Mouse (Mus musculus): ENCODE results near the gene Mgme1.

GRCm38 (mm10) chr2:144233534-144233933 is 36.9 kb upstream of the Mgme1 start:
- TF ChIP-seq EP300 (IDR thresholded peaks at IDR 0.05; ENCODE audit: low read depth) (no peak), CTCF (IDR thresholded peaks at IDR 0.05; ENCODE audit: low read depth) (no peak)

Measured in liver, postnatal 0 days (tissue).